Mouse (Mus musculus): Measurements from ENCODE around the gene Samd1. TPM values are rescaled to one million over a fixed set of nuclear protein-coding genes. Genes with fewer than 3 reads are reported as not detected.
A peak's percentile ranks its signal among the peaks of the same experiment; 100 is the strongest.

Gene Samd1
- polyA plus RNA-seq, 1 experiment from 2014 or later, result 17.0 TPM

DNA sequence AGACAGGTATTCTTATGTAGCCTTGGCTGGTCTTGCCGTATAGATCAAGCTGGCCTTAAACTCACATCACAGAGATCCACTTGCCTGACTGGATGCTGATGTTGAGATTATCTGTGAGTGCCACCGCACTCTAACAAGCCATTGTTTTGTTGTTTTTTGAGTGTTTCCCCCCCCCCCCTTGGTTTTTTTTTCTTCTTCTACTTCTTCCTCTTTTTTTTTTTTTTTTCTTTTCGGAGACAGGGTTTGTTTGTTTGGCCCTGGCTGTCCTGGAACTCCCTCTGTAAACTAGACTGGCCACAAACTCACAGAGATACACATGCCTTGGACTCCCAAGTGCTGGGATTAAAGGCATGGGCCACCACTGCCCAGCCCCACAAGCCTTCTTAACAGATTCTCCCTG, 3.4 kb upstream of the Samd1 start:
- Histone ChIP-seq H3K4me3 (ENCODE audit: low read depth, low read length) (no peak overlapping the region), H3K4me2 (replicated peaks; ENCODE audit: low read depth, low read length) (no peak overlapping the region), H3K9me3 (ENCODE audit: control insufficient read depth, low read length) (no peaks in the 10 kb centered on the region), H3K36me3 (ENCODE audit: control insufficient read depth, insufficient read depth, low read length) (0 out of 2 replicates have a peak, but pooled peaks cover 5% of the 10 kb centered on the region), H3K4me1 (replicated peaks; ENCODE audit: control insufficient read depth, insufficient read depth, low read length) (peaks cover 4% of the 10 kb centered on the region), H3K9ac (ENCODE audit: low read depth, low read length) (no peak overlapping the region), H3K27me3 (ENCODE audit: control insufficient read depth, insufficient read depth, low read length) (no peaks in the 10 kb centered on the region), H3K27ac (ENCODE audit: low read depth, low read length) (no peak overlapping the region)
- no peak for DNase-seq (ENCODE audit: low spot score)
- 87% methylated on average over 3 of the region's 3 CpGs for WGBS
- no peak for ATAC-seq (ENCODE audit: low FRiP score)

DNA sequence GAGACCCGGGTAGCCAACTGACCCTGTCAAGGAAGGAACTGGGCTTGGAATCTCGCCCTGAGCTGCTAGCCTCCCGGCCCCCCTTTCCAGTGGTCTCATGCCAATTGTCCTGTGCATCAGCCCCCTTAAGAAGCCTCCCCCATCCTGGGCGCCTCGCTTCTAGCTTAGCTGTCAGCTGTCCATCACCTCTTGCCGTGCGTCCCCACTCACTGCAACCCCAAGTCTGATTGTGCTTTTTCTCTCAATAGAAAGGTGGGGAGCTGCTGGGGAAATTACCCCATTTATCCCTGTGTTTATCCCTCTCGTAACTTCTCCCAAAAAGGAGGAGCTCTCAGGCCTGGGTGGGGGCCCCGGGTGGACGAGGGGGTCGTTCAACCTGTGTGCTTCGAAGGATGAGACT, 1.5 kb upstream of the Samd1 start:
- H3K4me2 ChIP-seq (replicated peaks; ENCODE audit: low read depth, low read length), result peak overlapping the region; percentile 80
- peaks cover 10% of the 10 kb centered on the region; the same call in 1 of the 2 replicates for H3K36me3 ChIP-seq (ENCODE audit: control insufficient read depth, insufficient read depth, low read length)
- H3K4me1 ChIP-seq (replicated peaks; ENCODE audit: control insufficient read depth, insufficient read depth, low read length), result peaks cover 9% of the 10 kb centered on the region
- ATAC-seq (ENCODE audit: low FRiP score) (peak; percentile 18; the same call in 1 of the 2 replicates), DNase-seq (ENCODE audit: low spot score) (no peak)
- H3K27ac ChIP-seq (ENCODE audit: low read depth, low read length), result no peak overlapping the region
- H3K9ac ChIP-seq (ENCODE audit: low read depth, low read length), result no peak overlapping the region
- H3K9me3 ChIP-seq (ENCODE audit: control insufficient read depth, low read length), result no peaks in the 10 kb centered on the region
- peaks cover 13% of the 10 kb centered on the region for H3K27me3 ChIP-seq (ENCODE audit: control insufficient read depth, insufficient read depth, low read length)
- no peak overlapping the region; the same call in 1 of the 2 replicates for H3K4me3 ChIP-seq (ENCODE audit: low read depth, low read length)
- 12% methylated on average over 12 of the region's 12 CpGs for WGBS

DNA sequence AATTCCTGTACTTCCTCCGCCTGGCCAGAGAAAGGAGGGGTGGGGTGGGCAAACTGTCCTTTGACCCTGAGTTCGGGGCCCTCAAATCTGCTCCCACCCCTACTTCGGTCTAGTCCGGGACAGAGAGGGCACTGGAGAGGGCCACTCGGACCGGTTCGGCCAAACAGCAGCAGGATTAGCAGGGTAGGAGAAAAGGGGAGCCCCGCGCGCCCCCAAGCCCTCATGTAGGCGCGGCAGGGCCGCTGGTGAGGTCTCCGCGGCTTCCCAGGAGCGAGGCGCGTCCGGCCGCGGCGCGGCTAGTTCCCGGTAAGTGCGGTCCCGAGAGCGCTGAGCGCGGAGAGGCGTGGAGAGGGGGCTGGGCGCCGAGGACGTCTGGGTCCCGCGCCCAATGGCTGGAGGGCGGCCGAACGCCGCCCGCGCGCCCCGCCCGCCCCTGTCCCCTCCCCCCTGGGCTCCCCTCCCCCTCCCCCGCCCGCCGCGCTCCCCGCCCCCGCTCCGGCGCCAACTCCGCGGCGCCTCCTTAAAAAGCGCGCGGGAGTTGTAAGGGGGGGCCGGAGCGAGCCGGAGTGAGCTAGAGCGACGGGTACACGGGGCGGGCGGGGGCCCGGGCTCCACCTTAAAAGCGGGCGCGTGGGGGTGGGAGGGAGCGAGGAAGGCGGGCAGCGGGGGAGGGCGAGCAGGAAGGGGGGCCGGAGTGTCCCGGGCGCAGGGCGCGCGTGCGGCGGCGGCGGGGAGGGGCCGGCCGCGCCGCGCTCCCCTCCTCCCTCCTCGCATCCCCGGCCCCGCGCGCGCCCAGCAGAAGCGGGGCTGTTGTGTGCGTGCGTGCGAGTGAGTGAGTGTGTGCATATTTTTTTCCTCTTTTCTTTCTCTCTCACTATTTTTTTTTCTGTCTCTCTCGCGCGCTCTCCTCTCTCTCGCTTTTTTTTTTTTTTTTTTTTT, 636 bp upstream of the Samd1 start:
- WGBS, result 0% methylated on average over 32 of the region's 103 CpGs
- Histone ChIP-seq H3K27me3 (ENCODE audit: control insufficient read depth, insufficient read depth, low read length) (peaks cover 21% of the 10 kb centered on the region), H3K9me3 (ENCODE audit: control insufficient read depth, low read length) (no peaks in the 10 kb centered on the region), H3K4me2 (replicated peaks; ENCODE audit: low read depth, low read length) (peak overlapping the region; percentile 80), H3K36me3 (ENCODE audit: control insufficient read depth, insufficient read depth, low read length) (peaks cover 5% of the 10 kb centered on the region; the same call in 1 of the 2 replicates), H3K9ac (ENCODE audit: low read depth, low read length) (peak overlapping the region; percentile 85), H3K4me3 (ENCODE audit: low read depth, low read length) (peak overlapping the region; percentile 70), H3K4me1 (replicated peaks; ENCODE audit: control insufficient read depth, insufficient read depth, low read length) (peaks cover 14% of the 10 kb centered on the region), H3K27ac (ENCODE audit: low read depth, low read length) (peak overlapping the region; percentile 97)
- DNase-seq (ENCODE audit: low spot score) (peak; percentile 85), ATAC-seq (ENCODE audit: low FRiP score) (peak; percentile 85)

DNA sequence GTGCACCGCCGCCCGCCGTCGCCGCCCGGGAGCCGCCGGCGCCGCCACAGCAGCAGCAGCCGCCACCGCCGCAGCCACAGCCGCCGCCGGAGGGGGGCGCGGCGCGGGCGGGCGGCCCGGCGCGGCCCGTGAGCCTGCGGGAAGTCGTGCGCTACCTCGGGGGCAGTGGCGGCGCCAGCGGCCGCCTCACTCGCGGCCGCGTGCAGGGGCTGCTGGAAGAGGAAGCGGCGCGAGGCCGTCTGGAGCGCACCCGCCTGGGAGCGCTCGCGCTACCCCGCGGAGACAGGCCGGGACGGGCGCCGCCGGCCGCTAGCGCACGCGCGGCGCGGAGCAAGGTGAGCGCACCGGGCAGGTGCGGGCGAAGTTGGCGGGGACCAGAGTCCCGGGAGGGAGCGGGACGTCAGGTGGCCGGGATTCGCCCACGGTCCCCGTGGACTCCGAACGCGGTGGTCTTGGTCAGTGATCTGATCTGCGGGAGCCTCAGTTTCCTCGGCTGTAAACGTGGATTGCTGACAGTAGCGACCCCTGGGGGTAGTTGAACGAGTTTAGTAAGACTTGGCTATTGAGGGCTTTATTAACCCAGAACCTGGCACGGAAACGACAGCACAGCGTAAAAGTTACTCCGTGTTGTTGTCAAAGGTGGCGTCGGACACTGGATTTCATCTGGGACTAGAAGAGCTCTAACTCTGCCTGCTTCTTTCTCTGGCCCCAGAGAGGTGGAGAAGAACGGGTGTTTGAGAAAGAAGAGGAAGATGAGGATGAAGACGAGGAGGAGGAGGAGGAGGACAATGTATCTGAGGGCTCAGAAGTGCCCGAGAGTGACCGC, 972 bp downstream of the Samd1 start:
- WGBS, result 1% methylated on average over 53 of the region's 92 CpGs
- H3K27me3 ChIP-seq (ENCODE audit: control insufficient read depth, insufficient read depth, low read length), result peaks cover 27% of the 10 kb centered on the region
- H3K36me3 ChIP-seq (ENCODE audit: control insufficient read depth, insufficient read depth, low read length), result peaks cover 5% of the 10 kb centered on the region; the same call in 1 of the 2 replicates
- H3K27ac ChIP-seq (ENCODE audit: low read depth, low read length), result peak overlapping the region; percentile 79
- ATAC-seq (ENCODE audit: low FRiP score) (peak; percentile 31; the same call in 1 of the 2 replicates), DNase-seq (ENCODE audit: low spot score) (peak; percentile 82)
- no peaks in the 10 kb centered on the region for H3K9me3 ChIP-seq (ENCODE audit: control insufficient read depth, low read length)
- H3K9ac ChIP-seq (ENCODE audit: low read depth, low read length), result peak overlapping the region; percentile 67
- H3K4me1 ChIP-seq (replicated peaks; ENCODE audit: control insufficient read depth, insufficient read depth, low read length), result peaks cover 14% of the 10 kb centered on the region
- peak overlapping the region; percentile 70 for H3K4me3 ChIP-seq (ENCODE audit: low read depth, low read length)
- H3K4me2 ChIP-seq (replicated peaks; ENCODE audit: low read depth, low read length), result peak overlapping the region; percentile 84

DNA sequence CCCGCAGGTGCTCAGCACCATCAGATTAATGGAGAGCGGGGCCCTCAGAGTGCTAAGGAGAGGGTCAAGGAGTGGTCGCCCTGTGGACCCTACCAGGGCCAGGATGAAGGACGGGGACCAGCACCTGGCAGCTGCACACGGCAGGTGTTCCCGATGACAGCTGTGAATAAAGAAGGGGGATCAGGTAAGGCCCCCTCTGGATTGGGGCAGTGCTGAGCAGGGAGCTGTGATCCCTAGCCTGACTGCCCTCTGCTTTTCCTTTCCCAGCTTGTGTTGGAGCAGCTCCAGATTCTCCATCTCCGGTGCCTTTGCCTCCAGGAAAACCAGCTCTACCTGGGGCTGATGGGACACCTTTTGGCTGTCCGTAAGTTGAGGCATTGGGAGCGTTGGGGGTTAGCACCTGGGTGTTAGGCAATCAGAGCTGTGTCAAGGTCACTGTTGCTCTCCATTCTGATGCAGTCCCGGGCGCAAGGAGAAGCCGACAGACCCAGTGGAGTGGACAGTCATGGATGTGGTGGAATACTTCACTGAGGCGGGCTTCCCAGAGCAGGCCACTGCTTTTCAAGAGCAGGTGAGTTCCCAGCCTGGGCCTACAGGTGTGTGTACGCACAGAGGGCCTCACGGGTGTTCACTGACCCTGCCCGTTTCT, 1.7 kb downstream of the Samd1 start:
- no peaks in the 10 kb centered on the region for H3K9me3 ChIP-seq (ENCODE audit: control insufficient read depth, low read length)
- no peak for ATAC-seq (ENCODE audit: low FRiP score)
- 66% methylated on average over 16 of the region's 16 CpGs for WGBS
- peak overlapping the region; percentile 70 for H3K4me3 ChIP-seq (ENCODE audit: low read depth, low read length)
- no peak overlapping the region for H3K27ac ChIP-seq (ENCODE audit: low read depth, low read length)
- peaks cover 15% of the 10 kb centered on the region for H3K4me1 ChIP-seq (replicated peaks; ENCODE audit: control insufficient read depth, insufficient read depth, low read length)
- no peak for DNase-seq (ENCODE audit: low spot score)
- peak overlapping the region; percentile 84 for H3K4me2 ChIP-seq (replicated peaks; ENCODE audit: low read depth, low read length)
- H3K9ac ChIP-seq (ENCODE audit: low read depth, low read length), result peak overlapping the region; percentile 67
- peaks cover 5% of the 10 kb centered on the region; the same call in 1 of the 2 replicates for H3K36me3 ChIP-seq (ENCODE audit: control insufficient read depth, insufficient read depth, low read length)
- peaks cover 27% of the 10 kb centered on the region for H3K27me3 ChIP-seq (ENCODE audit: control insufficient read depth, insufficient read depth, low read length)

DNA sequence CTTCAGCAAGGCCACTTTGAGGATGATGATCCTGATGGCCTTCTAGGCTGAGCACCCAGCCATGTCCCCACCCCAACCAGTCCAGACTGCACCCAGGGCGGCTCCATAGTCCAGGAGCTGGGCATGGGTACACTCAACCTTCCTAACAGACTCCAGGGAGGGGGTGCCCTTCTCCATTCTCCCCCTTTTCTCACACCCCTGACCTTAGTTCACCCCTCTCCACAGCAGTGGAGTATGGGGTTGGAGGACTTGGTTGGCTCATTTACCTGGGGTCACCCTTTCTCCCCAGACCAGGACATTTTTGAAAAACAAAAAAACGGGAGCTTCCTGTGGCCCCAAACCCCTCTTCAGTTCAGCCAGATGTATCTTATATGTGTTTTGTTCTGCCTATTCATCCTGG, 2.4 kb downstream of the Samd1 start:
- DNase-seq (ENCODE audit: low spot score) (no peak), ATAC-seq (ENCODE audit: low FRiP score) (no peak)
- Histone ChIP-seq H3K4me3 (ENCODE audit: low read depth, low read length) (no peak overlapping the region), H3K9ac (ENCODE audit: low read depth, low read length) (0 out of 2 replicates have a peak overlapping the region, but pooled peaks have one; percentile 27), H3K36me3 (ENCODE audit: control insufficient read depth, insufficient read depth, low read length) (peaks cover 5% of the 10 kb centered on the region; the same call in 1 of the 2 replicates), H3K9me3 (ENCODE audit: control insufficient read depth, low read length) (no peaks in the 10 kb centered on the region), H3K27me3 (ENCODE audit: control insufficient read depth, insufficient read depth, low read length) (peaks cover 27% of the 10 kb centered on the region), H3K4me2 (replicated peaks; ENCODE audit: low read depth, low read length) (no peak overlapping the region), H3K4me1 (replicated peaks; ENCODE audit: control insufficient read depth, insufficient read depth, low read length) (peaks cover 18% of the 10 kb centered on the region), H3K27ac (ENCODE audit: low read depth, low read length) (no peak overlapping the region)
- 82% methylated on average over 2 of the region's 2 CpGs for WGBS

DNA sequence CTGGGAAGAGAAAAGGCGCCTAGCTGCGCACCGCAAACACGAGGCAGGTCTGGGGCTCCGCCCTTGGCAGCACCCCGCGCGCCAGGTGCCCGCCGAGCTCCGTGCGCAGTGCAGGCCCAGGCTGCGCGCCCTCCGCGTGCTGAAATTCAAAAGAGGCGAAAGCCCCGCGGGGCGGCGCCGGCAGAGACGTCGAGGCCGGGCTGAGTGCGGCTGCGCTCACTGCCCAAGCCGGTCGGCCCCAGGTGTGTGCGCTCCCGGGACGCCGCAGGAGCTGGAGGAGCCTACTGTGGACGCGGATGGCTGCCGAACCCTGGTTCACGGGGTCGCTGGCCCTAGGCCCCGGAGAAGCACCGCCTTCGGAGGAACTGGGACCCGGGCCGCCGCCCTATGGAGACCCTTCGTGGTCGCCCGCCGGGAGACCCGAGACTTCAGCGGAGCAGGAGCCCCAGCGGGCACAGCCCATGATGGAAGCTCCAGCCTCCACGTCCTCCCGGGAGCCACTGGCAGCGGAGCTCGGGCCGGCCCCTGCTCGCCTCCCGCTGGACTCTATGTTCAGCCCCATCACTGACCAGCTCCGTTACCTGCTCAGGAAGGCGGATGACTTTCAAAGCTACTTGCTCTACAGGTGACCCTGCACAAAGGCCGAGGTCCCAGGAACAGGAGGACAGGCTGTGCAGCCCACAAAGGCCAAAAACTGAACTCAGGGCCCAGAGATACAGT, 4.0 kb downstream of the Samd1 start, which contains the start of gene 1700067K01Rik:
1700067K01Rik (plus strand) TSS at position 222 of the 720 bp plus-strand sequence.
- peak within 1 kb of the TSS; percentile 14 for H3K4me2 ChIP-seq (replicated peaks; ENCODE audit: low read depth, low read length)
- no peaks in the 10 kb centered on the region for H3K9me3 ChIP-seq (ENCODE audit: control insufficient read depth, low read length)
- H3K9ac ChIP-seq (ENCODE audit: low read depth, low read length), result 0 out of 2 replicates have a peak within 1 kb of the TSS, but pooled peaks have one; percentile 23
- no peak within 1 kb of the TSS for H3K27ac ChIP-seq (ENCODE audit: low read depth, low read length)
- peak within 1 kb of the TSS; percentile 4 for H3K4me3 ChIP-seq (ENCODE audit: low read depth, low read length)
- DNase-seq (ENCODE audit: low spot score) (peak; percentile 33), ATAC-seq (ENCODE audit: low FRiP score) (no peak)
- H3K27me3 ChIP-seq (ENCODE audit: control insufficient read depth, insufficient read depth, low read length), result peaks cover 27% of the 10 kb centered on the region
- WGBS, result 18% methylated on average over 61 of the region's 61 CpGs
- H3K4me1 ChIP-seq (replicated peaks; ENCODE audit: control insufficient read depth, insufficient read depth, low read length), result peaks cover 18% of the 10 kb centered on the region
- H3K36me3 ChIP-seq (ENCODE audit: control insufficient read depth, insufficient read depth, low read length), result peaks cover 5% of the 10 kb centered on the region; the same call in 1 of the 2 replicates
